Mouse (Mus musculus) kidney, postnatal 36 days (tissue): ENCODE data around the gene Sncb.

Source experiments
- DNase-seq, 2 experiments: peaks; one replicate each; pipeline ENCODE4 v3.0.0; 2021 to 2022; ENCODE audit warnings: mixed read lengths in 2 of 2

Sncb gene

GRCm38 (mm10) chr13:54748190-54748589, 18.2 kb downstream of the Sncb start:
- DNase-seq: no peak

DNA sequence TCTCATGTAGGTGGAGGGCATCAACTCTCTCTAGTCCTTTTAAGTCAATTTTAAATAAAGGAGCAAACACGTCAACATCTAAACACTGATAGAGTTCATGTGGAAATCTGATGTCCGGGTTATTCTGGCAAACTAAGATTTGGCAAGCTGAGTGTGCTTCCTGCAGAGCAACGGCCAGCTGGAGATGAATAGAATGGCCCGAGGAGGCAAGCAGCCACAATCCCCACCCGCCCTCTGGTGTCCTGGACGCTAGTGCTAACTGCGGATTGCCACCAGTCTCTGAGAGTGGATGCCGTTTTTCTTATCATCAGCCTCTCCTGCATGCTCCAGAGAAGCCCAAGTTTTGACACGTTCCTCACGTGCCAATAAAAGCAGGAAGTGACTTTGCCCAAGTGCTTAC, 19.5 kb downstream of the Sncb start:
- DNase-seq: no peak

GRCm38 (mm10) chr13:54746110-54746509, 20.3 kb downstream of the Sncb start:
- no peak for DNase-seq

DNA sequence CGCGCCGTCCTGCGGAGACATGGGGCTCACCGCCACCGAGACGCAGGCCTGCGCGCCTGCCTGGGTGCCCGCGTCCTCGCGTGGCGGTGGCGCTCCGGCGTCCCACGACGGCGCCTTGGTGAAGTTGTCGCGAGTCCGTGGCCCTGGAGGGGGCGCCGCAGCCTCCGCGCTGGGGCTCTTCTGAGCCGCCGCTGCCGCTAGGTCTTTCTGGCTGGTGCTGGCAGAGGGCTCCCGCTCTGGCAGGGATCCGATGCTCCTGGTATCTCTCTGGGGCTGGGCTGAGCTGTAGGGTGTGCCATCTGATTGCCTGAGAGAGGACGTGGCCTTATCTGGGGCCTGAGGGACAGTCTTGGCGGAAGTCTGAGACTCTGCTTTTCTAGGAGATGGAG, 28.2 kb downstream of the Sncb start:
- peak in 1 of 2 experiments; percentile 5 for DNase-seq

- peak in 1 of 2 experiments; percentile 44 for DNase-seq
These were observed 28.7 kb downstream of the Sncb start for GRCm38 (mm10) chr13:54737488-54738212.

DNA sequence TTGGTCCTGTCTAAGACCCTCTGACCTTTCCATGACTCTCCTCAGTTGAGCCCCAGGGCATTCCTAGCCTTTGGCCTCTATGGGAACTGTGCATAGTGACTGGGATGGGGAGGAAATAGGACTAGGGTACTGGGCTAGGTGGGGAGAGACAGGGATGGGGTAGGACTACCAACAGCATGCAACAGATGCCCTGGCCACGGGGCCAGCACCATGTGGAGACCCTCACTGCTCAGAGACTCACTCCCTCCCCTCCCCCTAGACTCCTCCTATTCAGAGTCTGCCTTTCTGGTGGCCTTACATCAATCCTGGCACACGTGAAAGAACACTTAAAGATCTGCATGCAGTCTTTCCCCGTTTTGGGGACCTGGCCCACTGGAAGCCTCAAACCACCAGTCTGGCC, 29.5 kb downstream of the Sncb start:
- no peak for DNase-seq

DNA sequence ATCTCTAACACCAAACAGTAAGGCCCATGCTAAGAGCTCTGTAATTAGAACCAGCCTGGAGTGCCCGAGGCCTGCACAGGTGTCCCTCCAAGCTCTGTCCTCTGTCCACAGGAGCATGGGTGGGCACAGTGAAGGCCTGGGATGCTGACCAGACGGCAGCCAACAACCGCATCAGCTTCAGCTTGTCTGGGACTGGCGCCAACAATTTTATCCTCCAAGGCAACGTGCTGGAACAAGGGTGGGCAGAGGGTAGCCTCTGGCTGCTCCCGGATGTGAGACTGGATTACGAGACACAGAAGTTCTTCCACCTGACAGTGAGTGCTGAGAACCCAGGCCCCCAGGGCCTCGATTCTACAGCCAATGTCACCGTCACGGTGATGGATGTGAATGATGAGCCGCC, 40.3 kb downstream of the Sncb start:
- no peak for DNase-seq

- peak in 1 of 2 experiments; percentile 21 for DNase-seq
These were observed 43.3 kb downstream of the Sncb start for GRCm38 (mm10) chr13:54723143-54723542.

GRCm38 (mm10) chr13:54716916-54717315, 49.5 kb downstream of the Sncb start:
- peak; percentile 35 to 78 for DNase-seq

DNA sequence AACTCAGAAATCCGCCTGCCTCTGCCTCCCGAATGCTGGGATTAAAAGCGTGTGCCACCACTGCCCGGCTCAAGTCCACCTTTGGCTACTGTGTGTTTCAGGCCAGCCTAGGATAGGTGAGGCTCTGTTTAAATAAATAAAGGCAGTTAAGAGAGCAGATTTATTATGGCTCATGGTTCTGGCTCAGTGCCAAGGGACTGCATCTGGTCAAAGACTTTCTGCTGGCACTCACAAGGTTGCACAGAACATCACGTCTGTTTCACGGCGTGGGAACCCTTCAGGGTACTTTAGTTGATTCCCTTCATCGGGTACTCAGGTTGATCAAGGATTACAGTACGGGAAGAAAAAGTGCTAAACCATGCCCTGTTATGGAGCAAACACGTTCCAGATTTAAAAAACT, 51.4 kb downstream of the Sncb start:
- no peak for DNase-seq

GRCm38 (mm10) chr13:54714393-54714792, 52.0 kb downstream of the Sncb start:
- no peak for DNase-seq

- DNase-seq: no peak
These were observed 55.5 kb downstream of the Sncb start for GRCm38 (mm10) chr13:54710866-54711265.
